Mouse (Mus musculus) MN1 (cell line): ENCODE measurements around the gene Tmx4.
"Not testable (repeated sequence)": the region's sequence is repeated elsewhere in the genome, so short reads cannot be mapped to it uniquely, and the experiment has no call there.

Experiments used
- DNase-seq: peaks from one replicate; pipeline ENCODE4 v3.0.0-alpha.2; 2016; ENCODE audit warnings: low spot score

Gene Tmx4

GRCm38 (mm10) chr2:134643514-134644300, at the start of gene Tmx4:
Gene Tmx4 (minus strand): TSS chr2:134644145.
- peak; percentile 97 for DNase-seq

- no peak for DNase-seq
Observed at GRCm38 (mm10) chr2:134692125-134692524, 48.2 kb upstream of the Tmx4 start.

DNA sequence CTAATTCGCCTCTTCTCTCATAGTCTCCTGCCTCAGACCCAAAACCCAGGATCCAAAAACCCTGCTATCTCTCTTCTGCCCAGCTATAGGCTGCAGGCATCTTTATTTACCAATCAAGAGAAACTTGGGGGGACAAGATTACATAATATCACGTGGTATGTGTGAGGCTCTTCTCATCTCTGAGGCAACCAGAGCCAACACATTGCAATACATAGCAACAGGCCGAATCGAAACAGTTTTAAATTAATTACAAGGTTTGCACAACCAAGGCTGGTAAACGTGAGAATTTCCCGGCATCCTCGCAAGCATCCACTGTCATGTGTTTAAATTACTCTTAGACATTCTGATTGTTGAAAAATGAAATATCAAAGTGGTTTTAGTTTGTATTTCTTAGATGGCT, 47.1 kb upstream of the Tmx4 start:
- no peak for DNase-seq

DNA sequence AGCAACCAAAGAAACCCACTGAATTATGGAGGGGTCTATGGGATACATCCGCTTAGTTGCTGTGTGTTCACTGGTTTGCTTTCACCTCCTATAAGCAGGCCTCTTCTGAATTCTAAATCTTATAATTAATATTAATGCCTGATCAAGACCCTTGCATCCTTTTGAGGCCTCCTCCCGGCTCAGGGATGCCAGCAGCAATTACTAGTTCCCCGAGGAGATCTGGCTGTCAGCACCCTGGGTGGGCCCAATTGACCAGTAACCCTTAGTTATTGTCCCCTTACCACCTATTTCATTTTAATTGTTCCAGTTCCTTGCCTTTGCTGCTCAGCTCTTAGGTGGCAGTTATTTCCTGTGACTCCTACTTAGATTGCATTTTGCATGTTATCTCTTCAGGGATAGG, 38.4 kb upstream of the Tmx4 start:
- no peak for DNase-seq

DNA sequence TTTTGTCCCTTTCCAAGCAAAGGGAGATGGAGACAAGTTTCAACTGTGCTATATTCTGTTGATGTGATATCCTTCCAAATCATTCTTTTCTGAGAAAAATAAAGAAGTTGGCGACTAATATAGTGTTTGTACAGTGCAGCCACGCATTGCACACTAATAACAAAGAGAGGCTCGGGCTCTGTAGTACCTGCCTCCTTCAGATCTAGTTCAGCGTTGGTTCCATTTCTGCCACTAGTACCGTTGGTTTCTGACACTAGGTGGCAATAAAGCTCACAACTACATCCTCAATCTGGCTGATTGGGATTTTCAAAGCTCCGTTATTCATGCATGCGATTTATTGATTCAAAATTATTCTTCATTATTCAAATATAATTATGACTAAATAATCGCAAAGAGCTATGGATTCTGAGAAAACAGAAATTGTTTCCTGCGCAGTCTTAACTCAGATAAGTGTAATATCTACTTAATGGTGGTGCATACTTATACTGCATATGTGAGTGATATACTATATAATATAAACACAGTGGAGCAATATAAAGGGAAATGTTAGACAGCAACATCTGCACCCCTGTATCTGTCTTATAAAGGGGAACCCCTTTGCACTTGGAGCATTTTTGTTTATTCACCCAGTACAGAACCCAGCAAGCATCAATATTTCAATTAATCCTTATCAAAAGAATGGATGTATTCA, 37.5 kb upstream of the Tmx4 start:
- peak; percentile 24 for DNase-seq

DNA sequence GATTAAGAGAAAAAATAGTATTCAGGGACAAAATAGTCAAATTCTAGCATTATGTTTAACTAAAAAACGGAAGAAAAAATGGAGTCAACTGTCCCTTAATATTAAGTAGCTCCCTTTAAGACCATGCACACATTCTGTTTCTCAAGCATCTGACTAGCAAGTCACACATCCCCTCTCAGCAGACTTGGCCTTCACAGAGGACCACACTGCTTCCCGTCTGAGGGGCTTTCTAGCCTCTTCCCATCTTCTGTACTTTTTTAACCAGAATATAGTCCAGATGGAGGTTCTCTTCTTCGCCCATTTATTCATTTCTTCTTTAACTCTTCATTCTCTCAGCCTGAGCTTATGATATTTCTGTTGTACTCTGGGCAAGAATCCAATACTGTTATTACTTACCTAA, 35.6 kb upstream of the Tmx4 start:
- no peak for DNase-seq

DNA sequence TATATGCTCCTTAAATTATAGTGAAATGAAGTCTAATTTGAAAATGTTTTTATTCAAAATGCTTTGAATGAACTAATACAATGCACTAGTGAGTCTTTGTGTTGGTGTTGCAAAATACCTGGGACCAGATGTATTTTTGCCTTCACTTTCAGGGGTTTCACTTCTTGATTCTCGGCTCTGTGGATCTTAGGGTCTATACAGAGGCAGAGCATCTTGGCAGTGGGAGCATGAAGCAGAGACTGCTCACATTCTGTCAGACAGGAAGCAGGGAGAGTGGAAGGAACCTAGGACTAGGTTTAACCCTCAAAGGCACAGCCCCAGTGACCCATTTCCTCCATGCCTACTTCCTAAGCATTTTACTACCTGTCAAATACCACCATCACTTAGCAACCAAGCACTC, 31.5 kb upstream of the Tmx4 start:
- no peak for DNase-seq

DNA sequence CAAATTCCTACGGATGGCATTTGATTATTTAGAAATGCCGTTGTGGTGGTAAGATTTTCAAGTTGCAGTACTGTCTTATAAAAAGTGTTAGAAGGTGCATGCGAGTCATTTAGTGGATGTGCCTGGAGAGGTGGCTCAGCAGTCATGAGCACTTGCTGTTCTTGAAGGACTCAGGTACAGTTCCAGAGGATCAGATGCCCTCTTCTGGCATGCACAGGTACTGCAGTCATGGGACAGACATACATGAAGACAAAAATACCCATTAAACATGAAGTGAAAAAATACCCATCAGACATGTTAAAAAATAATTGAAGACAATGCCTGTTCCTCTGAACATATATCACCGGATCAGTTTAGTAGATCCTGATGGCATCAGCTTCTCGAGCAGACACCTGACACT, 29.7 kb upstream of the Tmx4 start:
- no peak for DNase-seq

DNA sequence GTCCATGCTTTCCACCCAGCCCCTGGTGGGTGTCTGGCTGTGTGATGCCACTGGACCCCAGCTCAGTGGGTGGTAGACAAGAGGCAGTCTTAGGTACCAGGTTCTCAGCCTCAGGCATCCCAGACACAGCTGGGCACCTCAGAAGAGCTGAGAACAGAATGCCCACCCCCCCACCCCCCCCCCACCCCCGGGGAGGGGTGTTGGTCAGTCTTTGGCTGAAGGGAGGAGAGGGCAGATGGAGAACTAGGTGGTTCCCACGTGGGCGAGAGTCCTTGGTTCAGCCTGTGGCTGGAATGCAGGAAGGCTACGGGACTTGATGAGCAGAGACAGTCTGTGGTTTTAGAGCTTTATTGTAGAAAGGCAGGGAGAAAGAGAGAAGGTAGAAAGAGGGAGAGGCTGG, 12.5 kb upstream of the Tmx4 start:
- DNase-seq = no peak

DNA sequence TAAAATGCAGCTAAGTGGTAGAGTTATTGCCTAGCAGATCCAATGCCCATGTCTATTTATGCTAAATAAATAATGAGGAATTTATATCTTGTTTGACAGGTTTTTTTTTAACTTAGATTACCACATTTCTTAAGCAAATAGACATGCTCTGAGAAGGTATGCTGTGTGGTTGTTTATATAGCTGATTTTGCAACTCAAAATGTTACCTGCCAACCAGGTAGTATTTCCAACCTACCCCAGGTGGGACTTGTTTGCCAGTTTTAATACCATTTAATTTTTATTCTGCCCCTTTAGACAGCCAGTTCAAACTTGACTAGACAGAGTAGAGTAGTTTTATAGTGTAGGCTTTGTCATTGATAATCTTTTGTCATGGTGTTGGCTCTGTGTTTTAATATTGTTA, 10.7 kb upstream of the Tmx4 start:
- DNase-seq = no peak

DNA sequence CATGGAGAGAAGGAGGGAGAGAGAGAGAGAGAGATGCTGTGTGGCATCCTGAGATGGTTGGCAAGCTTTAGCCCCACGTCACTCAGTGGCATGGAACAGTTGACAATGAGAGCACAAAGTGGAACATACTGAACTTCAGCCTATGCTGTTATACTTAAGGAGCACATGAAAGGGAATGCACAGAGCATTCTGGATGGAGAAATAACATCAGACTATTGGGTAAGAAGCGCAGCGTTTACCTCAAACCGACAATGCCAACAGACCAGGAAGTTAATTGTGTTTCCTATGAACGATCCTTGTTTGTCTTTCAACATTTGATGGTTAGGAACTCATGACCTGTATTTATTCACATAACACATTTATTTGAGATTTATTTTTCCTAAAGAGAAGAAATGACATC, 8.8 kb upstream of the Tmx4 start:
- no peak for DNase-seq

DNA sequence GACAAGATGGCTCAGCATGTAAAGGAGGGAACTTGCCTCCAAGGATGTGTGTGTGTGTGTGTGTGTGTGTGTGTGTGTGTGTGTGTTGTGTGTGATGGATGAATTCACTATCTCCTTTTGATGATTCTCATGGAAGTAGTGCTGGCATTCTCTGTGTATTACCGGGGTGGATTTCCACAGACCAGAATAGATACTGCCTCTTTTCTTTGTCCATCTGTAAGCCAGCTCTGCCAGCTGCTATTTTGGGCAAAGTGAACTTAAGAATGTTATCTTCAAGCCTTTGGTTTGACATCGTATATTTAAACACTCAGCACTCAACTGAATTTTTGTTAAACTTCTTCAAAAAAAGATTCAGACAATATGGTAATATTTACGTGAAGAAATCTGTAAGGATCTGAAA, 5.1 kb upstream of the Tmx4 start:
- DNase-seq = no peak

- DNase-seq = no peak
Observed at GRCm38 (mm10) chr2:134645752-134646151, 1.8 kb upstream of the Tmx4 start.

DNA sequence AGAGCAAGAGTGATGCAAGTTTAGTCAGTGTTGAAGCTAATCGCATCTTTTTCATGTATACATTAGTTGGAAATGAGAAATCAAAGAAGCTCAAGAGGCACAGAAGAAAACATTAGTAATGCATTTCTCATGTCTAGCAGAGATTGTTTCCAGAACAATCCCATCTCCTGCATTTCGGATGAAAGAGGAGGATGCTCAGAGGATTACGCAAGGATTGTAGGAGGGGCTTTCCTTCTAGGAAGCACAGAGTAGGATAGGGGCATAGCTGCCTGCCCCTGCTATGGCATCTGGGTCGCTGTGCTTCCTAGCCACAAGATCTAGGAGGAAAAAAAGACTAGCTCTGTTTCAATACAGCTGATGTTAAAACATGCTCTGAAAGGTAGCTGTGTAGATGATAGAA, 1.2 kb upstream of the Tmx4 start:
- peak; percentile 40 for DNase-seq

DNA sequence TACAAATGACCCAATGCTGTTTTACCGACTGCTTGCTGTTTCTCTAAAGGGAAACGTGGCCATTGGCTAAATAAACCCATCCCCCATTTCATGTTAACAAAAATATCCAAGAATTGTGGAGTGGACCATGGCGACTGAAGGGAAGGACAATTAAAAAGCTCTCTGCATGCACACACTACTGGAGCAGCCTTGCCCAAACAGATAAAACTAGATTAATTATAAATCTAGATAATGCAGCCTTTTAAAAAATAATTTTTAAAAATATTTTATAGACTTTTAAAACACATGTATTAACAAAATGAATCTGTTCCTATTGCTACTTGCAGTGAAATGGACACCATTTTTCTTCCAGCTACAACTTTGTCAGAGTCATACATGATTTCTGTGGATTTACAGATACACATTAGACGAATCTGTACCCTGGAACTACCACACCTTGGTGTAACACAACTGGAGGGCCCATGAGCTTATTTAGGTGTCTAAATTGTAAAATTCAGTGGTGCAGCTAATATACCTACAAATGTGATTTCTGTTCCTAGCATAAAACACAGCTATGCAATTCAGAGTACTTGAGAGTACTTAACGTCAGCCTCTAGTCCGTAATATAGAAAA, 462 bp upstream of the Tmx4 start:
- peak; percentile 17 for DNase-seq

DNA sequence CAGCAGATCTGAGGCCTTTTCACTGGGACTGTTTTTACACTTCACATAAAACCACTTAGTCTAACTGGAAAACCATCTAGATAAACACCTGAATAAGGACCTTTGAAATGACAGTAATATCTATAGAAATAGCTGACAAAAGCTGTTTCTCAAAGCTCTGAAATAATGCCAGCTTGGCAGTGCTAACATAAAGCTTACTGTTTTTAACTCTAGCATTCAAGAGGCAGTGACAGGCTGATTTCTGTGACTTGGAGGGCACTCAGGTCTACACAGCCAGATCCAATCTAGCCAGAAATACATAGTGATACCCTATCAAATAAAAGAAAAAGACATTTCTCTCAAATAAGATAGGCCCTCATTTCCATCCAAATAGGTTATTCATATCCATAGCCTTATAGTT, 1.6 kb downstream of the Tmx4 start:
- DNase-seq = no peak

GRCm38 (mm10) chr2:134641372-134641771, 2.6 kb downstream of the Tmx4 start:
- no peak for DNase-seq

- no peak for DNase-seq
Observed at GRCm38 (mm10) chr2:134640398-134640797, 3.5 kb downstream of the Tmx4 start.

- not testable (repeated sequence) for DNase-seq
Observed at GRCm38 (mm10) chr2:134628541-134628940, 15.4 kb downstream of the Tmx4 start.

- DNase-seq = no peak
Observed at GRCm38 (mm10) chr2:134604935-134605334, 39.0 kb downstream of the Tmx4 start.

DNA sequence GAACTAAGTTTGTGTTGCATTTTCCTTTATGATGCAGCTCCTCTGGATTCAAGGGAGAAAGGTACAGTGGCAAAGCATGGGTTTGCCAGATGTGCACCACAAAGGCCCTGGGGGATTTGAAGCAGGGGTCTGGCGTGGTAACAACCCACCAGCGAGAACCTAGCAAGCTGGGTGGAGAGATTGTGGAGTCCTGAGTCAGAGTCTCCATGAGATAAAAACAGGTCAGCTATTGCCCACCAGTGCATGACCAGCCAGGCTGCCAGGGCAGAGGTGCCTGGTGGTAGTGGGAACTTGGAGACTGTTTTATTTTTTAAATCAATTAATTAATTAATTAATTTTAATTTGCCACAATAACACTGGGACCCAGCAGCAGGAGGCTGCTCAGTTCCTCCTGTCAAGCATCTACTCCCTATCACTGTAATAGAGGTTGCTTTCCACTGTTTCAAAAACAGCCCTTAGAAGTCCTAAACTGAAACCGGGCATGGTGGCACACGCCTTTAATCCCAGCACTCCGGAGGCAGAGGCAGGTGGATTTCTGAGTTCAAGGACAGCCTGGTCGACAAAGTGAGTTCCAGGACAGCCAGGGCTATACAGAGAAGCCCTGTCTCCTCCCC, 52.8 kb downstream of the Tmx4 start:
- no peak for DNase-seq

DNA sequence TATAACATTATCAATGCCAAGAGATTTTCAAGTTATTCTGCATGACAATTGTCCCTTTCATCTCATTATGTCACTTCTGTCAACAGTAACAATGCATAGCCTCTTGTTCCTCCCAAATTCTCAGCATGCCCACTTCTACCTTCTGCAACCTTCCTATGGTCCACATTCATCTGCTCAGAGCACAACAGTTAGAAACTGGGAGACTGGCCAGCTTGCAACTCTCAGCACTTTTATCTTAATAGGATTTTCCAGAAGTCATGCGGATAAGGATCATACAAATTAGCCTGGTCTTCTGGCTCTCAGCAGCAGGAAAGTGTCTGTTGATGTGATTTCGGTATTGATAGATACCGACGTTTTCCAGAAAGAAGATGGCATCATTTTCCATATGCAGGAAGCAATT, 58.7 kb downstream of the Tmx4 start:
- peak; percentile 80 for DNase-seq

GRCm38 (mm10) chr2:134559422-134559821, 84.5 kb downstream of the Tmx4 start:
- no peak for DNase-seq
